Mouse (Mus musculus): ENCODE results near the gene Tnfsf13. TPM values are rescaled to one million over a fixed set of nuclear protein-coding genes. Genes with fewer than 3 reads are reported as not detected.
"Not testable (repeated sequence)": the region's sequence is repeated elsewhere in the genome, so short reads cannot be mapped to it uniquely, and the experiment has no call there.

Tnfsf13 gene
- 1 to 10 TPM; 2.1 to 2.4 TPM for total RNA-seq (2021)

DNA sequence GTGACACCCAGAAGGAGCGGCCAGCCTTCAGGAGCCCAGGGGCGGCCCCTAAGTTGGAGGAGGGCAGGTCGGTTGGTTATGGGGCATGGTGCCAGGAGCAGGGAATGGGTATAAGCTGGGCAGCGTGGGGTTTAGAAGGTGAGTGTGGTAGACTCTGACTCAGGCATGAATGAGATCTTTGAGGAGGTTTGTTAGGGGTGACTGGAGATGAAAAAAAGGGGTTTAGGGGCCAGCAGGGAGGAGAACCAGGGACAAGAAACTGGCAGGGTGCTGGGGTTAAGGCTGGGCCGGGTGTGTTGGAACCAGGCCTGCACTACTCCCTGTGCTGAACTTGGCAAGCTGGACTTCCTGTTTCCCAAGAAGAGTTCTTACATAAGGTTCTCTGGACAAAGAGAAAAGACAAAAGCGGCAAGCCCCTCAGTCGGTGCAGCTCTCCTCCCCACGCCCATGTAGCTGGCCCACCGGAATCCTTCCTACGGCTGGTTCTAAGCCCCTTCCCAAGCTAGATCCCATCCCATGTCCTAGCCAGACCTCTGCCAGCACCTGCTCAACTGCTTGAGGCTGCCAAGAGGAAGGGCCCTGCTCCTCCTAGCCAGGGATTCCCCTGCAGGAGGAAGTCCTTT is at the start of gene Tnfsf13:
Gene Tnfsf13 (minus strand): TSS at position 259 of the 623 bp plus-strand sequence.
- intact Hi-C loops (cut with DNase I) = no loop called here

DNA sequence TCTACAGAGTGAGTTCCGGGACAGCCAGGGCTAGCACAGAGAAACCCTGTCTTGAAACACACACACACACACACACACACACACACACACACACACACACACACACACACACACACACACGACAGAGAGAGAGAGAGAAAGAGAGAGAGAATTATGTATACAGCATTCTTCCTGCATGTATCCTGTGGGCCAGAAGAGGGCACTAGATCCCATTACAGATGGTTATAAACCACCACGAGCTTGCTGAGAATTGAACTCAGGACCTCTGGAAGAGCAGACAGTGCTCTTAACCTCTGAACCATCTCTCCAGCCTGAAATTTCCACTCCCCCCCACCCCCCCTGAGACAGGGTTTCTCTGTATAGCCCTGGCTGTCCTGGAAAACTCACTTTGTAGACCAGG is 45.8 kb upstream of the Tnfsf13 start:
- intact Hi-C loops (cut with DNase I); DNase-seq: not testable (repeated sequence)

More for the DNA sequence above, at the start of gene Tnfsf13:
- peak; percentile 89 to 90 for DNase-seq

DNA sequence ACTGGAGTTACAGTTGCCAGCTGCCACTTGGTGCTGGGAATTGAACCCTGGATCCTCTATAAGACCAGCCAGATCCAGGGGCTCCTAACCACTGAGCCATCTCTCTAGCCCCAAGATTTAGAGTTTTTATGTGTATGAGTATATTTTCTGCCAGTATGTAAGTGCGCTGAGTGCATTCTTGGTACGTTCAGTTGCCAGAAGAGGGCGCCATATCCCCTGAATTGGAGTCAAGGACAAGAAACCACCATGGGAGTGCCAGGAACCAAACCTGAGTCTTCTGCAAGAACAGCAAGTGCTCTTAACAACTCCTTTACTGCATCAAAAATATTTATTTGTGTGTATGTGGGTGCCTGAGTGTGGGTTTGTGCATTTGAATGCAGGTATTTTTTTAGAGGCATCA is 43.5 kb upstream of the Tnfsf13 start:
- intact Hi-C loops (cut with DNase I) = loop anchor here (5.0 kb wide), 1 partner anchor 148 kb away; the partner anchor contains the start of gene Tmem95
- peak; percentile 30 to 69 for DNase-seq

DNA sequence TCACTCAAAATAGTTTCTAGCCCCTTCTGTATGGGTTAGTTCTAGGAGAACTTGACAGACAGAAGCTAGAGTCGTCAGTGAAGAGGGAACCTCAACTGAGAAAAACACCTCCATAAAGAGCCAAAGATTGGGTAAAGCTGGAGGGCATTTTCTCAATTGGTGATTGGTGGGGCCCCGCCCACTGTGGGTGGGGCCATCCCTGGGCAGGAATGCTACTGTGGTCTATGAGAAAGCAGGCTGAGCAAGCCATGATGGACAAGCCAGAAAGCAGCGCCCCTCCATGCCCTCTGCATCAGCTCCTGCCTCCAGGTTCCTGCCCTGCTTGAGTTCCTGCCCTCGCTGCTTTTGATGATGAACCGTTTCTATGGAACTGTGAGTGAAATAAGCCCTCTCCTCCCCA is 40.4 kb upstream of the Tnfsf13 start:
- no peak for DNase-seq
- intact Hi-C loops (cut with DNase I) = loop anchor here (5.0 kb wide), 1 partner anchor 151 kb away; the partner anchor contains the start of gene Tmem95

DNA sequence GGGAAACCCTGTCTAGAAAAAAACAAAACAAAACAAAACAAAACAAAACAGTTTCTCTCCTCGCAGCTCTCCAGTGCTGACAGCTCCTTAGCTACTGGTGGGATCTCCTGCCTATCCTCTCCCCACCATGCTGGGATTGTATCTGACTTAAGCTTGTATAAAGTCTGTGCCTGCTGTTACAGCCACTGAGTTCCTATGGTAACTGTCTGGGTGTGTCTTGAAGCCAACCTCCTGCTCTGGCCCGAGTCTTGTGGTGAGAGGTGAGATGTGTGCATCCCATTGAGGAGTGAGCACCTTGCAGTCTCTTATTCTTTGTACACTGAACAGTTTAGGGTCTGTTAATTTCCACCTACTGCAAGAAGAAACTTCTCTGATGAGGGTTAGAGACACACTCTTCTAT is 37.5 kb upstream of the Tnfsf13 start:
- DNase-seq = no peak
- intact Hi-C loops (cut with DNase I) = no loop called here

DNA sequence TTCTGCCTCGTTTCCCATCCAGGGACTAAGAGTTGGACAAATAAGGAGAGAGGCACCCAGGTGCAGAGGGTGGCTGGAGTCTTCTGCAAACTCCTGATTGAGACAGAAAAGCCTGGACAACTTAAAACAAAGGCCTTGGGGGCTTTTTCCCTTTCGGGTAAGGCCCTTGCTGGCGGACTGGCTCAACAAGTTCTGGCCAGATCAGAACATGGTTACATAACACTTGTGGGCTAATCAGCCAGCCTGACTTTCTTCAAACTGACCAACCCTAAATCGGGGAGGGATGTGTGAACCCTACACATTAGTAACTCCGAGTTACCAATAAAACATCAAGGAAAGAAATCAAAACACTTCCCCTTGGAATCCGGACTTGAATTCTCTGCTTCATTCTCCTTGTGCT is 35.3 kb upstream of the Tnfsf13 start:
- intact Hi-C loops (cut with DNase I) = no loop called here
- no peak for DNase-seq

DNA sequence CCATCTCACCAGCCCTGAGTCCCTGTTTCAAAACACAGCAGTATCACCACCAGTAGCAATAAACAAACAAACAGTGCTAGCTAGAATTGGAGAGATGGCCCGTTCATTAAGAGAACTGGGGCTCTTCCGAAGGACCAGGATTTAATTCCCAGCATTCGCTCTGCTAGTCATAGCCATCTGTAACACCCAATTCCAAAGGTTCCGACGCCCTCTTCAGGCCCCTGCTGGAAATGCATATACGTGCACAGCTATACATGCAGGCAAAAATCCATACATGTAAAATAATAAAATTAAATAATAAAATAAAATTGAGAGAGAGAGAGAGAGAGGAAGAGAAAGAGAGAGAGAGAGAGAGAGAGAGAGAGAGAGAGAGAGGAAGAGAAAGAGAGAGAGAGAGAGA is 33.8 kb upstream of the Tnfsf13 start:
- no peak for DNase-seq
- intact Hi-C loops (cut with DNase I) = no loop called here

DNA sequence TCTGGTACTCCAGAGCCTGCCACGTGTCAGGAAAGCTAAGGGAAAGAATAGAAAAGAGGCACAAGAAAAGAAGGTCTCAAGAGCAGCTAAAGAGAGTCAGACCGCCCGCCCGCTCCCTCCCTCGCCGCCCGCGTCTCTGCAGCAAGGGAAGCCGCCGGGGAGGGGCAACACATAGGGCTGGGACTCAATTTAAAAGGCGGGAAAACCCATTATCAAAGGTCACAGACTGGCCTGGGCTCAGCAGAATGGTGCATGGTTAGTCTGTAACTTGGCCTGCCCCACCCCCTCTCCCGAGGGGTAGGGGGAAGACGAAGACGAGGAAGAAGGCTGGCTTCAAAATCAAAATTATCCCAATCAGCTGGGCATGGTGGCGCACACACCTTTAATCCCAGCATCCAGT is 33.1 kb upstream of the Tnfsf13 start:
- DNase-seq = no peak
- intact Hi-C loops (cut with DNase I) = no loop called here

DNA sequence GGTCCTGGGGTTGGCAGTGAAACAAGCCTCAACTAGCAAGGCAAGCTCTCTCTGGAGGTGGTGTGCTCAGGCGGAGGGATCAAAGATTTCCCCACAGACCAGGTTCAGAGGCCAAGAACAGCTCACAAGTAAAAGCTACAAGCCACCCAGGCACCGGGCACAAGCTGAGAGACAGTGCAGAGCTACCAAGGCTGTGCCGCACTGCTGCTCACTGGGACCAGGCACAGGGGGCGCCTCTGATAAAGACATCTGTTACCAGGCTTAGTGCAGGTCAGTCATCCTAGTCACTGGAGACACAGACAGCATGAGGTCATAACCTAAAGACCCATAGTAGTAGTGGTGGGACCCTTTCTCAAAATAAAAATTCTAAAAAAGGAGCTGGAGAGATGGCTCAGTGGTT is 31.4 kb upstream of the Tnfsf13 start:
- intact Hi-C loops (cut with DNase I) = no loop called here
- no peak for DNase-seq

DNA sequence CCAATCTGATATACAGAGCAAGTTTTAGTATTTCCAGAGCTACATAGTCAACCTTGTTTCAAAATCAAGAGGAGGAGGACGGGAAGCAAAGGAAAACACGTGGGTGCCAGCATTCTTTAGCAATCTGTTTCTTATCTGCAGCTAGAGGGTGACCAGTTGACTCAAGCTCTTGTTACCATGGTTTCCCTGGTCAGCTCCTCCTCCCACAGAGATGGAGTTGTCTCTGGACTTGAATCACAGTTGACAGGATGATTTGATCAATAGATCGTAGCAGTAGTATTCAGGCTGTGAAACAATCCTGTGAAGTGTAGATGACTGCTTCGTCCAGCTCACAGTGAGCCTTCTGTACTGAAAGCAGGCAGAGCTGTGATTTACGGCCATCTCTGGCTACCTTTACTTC is 30.3 kb upstream of the Tnfsf13 start:
- intact Hi-C loops (cut with DNase I) = loop anchor here (1.0 kb wide), 1 partner anchor 34 kb away; the partner anchor contains the start of gene Senp3
- DNase-seq = peak in 1 of 2 experiments; percentile 26

DNA sequence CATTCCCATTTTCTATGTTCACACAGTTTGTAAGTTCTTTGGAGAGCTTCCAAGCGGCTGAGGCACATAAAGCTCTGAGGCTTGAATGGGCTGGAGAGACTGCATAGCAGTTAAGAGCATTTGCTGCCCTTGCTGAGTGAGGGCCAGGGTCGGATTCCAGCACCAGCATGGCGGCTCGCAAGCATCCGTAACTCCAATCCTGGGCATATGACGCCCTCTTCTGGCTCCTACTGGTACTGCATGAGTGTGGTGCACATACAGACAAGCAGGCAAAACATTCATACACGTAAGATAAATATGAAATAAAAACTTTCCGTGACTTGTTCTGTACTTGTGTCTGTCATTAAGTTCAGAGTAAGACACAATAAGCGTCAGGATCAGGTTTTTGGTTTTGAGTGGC is 29.9 kb upstream of the Tnfsf13 start:
- intact Hi-C loops (cut with DNase I) = loop anchor here (1.0 kb wide), 1 partner anchor 33 kb away; the partner anchor contains the start of gene Senp3
- peak in 1 of 2 experiments; percentile 51 for DNase-seq

DNA sequence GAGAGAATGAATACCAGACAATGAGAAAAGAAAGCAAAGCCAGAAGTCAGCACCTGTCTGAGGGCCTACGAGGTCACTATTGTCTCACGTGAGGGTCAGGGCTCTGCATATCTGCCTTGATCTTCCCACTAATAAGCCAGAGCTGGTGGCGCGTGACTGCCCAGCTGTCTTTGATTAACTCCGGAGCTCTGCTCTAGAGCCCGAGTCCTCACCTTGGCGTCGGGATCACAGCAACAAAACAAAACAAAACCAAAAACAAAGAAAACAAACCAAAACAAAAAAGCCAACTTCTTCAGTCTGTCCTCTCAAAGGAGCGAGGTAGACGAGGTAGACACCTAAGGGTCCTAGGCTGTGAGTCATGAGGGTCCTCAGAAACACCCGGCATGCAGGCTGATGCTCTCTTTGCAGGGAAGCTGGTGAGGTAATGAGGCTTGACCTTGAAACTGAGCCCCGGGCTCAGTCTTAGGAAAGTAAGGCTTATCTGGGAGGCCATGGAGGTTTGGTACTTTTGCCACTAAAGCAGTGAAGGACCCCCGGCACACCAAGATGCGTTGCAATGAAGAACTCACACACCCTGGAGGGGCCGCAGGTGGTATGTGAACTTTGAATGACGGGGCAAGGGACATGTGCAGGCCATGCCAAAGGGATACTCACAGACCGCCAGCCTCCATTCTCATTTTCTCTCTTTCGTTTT is 29.2 kb upstream of the Tnfsf13 start:
- intact Hi-C loops (cut with DNase I) = loop anchor here (1.0 kb wide), 1 partner anchor 32 kb away; the partner anchor contains the start of gene Senp3
- no peak for DNase-seq

DNA sequence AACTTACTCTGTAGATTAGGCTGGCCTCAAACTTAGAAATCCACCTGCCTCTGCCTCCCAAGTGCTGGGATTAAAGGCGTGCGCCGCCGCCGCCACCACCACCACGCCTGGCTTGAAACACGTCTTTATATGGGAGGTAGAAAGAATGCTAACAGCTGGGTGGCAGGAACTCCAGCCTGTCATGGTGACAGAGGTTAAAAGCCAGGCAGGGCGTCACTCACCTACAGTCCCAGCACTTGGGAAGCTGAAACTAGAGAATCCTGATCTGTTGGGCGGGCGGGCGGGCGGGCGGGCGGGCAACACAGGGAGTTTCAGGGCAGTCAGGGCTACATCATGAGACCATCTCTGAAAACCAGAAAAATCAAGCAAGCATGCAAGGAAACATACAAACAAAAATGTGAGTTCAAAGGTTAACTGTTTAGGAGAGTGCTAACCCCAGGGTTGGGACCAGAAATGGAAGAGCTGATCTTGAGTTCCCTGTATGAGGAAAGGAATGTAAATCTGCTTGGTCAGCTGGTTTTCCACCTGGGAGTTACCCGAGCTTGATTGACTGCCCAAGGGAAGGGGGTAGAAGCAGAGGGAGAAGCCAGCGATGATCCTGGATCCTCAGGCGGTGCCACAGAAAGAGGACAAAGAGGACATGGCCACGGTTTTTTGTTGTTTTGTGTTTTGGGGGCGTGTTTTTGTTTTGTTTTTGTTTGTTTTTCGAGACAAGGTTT is 27.5 kb upstream of the Tnfsf13 start:
- intact Hi-C loops (cut with DNase I) = no loop called here
- DNase-seq = no peak

DNA sequence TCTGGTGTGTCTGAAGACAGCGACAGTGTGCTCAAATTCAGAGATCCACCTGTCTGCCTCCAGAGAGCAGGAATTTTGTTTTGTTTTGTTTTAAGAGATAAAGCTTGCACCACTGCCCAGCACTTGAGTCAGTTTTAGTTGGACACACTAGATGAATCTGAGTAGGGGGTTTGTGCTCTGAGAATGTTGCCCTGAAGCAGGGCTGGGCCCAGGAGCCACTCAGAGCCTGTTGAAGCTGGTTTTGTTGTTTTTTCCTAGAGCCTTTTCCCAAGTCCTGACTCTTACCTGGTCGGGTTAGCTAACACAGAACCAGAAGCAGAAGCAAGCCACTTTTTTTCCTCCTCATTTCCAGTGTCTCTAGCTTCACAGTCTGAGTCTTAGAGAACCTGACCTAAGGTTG is 25.5 kb upstream of the Tnfsf13 start:
- DNase-seq = no peak
- intact Hi-C loops (cut with DNase I) = no loop called here

DNA sequence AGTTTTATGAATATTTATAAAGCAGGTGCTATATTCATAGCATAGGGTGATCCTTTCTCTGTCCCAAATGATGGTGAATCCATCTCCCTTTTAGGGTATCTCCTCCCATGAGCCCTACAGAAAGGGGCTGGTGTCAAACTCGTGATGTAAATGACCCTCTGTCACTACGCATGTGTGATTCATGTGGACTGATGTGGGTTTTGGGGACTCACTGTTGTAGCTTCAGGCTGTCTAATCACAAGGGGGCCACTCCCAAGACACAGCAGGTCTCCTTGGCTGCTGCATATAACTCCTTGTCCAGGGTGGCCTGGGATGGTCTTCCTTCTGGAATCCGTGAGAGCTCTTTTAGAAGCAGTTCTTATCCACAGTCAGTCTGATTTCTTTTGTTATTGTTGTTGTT is 24.9 kb upstream of the Tnfsf13 start:
- DNase-seq = no peak
- intact Hi-C loops (cut with DNase I) = no loop called here

DNA sequence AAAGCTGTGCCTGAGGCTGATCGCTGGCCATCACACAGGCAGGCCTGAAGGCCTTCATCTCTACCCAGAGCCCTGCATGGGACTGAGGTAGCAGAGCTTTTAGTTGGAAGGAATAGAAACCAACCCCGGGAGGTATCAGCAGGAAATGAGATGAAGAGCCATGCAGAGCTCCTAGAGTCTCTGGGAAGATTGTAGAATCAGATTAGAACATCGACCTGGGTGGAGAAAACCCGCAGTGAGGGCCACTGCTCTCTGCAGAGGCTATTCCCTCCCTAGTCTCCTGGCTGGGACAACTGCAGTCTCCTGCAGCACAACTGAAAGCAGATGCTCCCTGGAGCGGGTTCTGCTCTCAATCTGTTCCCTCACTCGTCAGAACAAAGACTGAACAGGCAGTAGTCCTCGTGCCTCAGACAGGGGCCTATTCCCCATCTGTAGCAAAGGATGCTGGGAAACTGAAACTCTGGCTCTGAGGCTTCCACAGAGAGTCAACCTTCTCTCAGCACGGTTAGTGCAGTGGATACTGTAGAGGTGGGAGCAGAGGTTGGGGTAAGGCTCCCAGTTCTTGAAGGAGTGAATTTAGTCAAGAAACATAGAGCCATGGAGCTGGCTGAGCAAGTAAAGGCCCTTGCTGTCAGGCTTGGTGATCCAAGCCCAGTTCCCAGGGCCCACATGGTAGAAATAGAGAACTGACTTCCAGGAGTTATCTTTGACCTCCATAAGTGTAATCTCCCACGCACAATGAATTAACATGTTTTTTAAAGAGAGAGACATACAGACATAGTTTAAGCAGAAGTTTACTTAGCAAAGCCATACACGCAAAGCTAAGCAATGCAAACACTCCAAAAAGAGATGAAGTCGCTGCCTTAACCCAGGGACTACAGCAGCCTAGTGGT is 24.2 kb upstream of the Tnfsf13 start:
- intact Hi-C loops (cut with DNase I) = no loop called here
- no peak for DNase-seq

DNA sequence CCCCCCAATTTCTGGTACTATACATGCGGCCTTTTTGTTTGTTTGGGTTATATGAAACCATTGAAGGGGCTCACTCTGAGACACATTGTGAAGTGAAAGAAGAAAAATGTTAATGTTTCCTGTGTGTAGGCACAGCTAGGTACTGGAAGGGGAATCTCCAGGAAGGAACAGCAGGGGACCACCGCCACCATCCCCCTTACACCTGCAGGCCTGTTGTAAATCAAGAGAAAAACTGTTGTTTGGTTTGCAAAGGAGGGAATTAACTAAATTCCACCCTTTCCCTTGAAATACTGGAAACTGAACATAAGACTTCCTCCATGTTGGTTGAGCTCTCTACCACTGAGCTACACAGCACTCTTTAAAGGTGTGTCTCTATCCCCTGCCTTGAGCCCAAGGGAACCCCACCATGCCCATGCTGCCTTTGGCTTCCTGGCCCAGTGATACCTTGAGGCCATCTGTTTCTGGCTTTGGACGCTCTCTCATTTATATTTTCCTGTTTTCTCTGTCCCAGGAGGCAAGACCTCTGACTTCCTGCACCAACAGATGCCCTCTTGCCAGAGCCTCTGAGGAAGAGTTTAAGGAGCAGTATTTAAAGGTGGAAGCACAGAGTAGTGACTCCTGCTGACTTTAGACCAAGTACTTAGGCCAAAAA is 23.2 kb upstream of the Tnfsf13 start:
- DNase-seq = no peak
- intact Hi-C loops (cut with DNase I) = no loop called here

DNA sequence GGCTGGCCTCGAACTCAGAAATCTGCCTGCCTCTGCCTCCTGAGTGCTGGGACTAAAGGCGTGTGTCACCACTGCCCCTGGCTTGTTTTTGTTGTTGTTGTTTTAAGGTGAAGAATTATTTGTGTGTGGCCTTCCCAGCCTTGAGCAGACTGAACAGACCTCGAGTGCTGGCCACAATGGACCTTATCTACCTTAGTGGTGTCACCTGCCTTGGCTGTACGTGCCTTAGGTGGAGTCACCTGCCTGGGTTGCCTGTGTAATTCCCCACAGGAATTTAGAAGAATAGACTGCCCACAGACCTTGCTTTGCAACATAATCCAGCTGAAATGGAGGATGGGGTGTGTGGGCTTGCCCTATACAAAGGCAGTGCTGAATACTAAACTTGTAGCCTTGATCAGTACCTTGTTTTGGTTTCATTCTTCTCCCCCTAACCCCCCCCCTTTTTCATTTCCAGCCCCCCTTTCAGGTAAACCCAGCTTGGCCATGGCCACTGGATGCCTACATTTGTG is 22.3 kb upstream of the Tnfsf13 start:
- intact Hi-C loops (cut with DNase I) = no loop called here
- no peak for DNase-seq

DNA sequence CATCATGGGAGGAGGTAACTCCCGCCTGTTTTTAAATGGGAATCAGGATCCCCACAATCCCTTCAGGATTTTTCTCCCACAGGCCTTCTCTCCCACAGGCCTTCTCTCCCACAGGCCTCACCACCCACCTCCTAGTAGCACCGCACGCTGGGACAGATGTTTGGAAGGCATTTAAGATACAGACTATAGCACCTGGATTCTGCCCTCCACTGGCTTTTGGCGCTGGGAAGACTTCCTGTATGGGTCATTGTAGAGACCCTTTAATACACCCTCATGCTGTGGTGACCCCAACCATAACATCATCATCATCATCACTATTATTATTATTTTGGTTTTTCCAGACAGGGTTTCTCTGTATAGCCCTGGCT is 21.9 kb upstream of the Tnfsf13 start:
- DNase-seq = no peak
- intact Hi-C loops (cut with DNase I) = no loop called here

All from heart, postnatal 10 days (tissue).